Mouse (Mus musculus) embryonic facial prominence, embryonic 14.5 days (tissue): ENCODE measurements at regions not wholly inside any gene's neighbourhood (a gene's known extent, or its start where the extent isn't known, plus 50 kb on each side); places are given as distances from the start of the nearest gene placed in this dataset.

Experiments used
- ATAC-seq: fragments of 200-750 bp; cut with Nextera tagmentation; 2 replicates; pipeline ENCODE4 v1.8.0; 2017; ENCODE audit warnings: low read depth, moderate number of reproducible peaks, moderate TSS enrichment
- DNase-seq: peaks from one replicate; pipeline ENCODE4 v3.0.0-alpha.2; 2015; ENCODE audit warnings: low spot score
- H3K27ac ChIP-seq: fragments of 300-500 bp; sonication (generic); replicated peaks from 2 replicates; pipeline ENCODE4 v1.5.1; 2014; ENCODE audit warnings: low read depth, mild to moderate bottlenecking, low read length, moderate library complexity
- H3K27me3 ChIP-seq: fragments of 300-500 bp; sonication (generic); replicated peaks from 2 replicates; pipeline ENCODE4 v1.6.1; 2014; ENCODE audit warnings: low read length; ENCODE audit not compliant: control insufficient read depth, insufficient read depth
- H3K36me3 ChIP-seq: fragments of 300-500 bp; sonication (generic); 2 replicates; pipeline ENCODE4 v1.6.1; 2014; ENCODE audit warnings: low read length, mixed read lengths; ENCODE audit not compliant: control insufficient read depth, insufficient read depth
- H3K4me1 ChIP-seq: fragments of 300-500 bp; sonication (generic); 2 replicates; pipeline ENCODE4 v1.6.1; 2014; ENCODE audit warnings: antibody characterized with exemption, low read length; ENCODE audit not compliant: control insufficient read depth, insufficient read depth
- H3K4me2 ChIP-seq: fragments of 300-500 bp; sonication (generic); 2 replicates; pipeline ENCODE4 v1.6.1; 2014; ENCODE audit warnings: low read depth, mild to moderate bottlenecking, low read length, moderate library complexity, mixed read lengths
- H3K4me3 ChIP-seq: fragments of 300-500 bp; sonication (generic); 2 replicates; pipeline ENCODE4 v1.5.1; 2014; ENCODE audit warnings: low read depth, mild to moderate bottlenecking, low read length
- H3K9ac ChIP-seq: fragments of 300-500 bp; sonication (generic); 2 replicates; pipeline ENCODE4 v1.6.1; 2014; ENCODE audit warnings: low read depth, mild to moderate bottlenecking, low read length, moderate library complexity, mixed read lengths
- H3K9me3 ChIP-seq: fragments of 300-500 bp; sonication (generic); 2 replicates; pipeline ENCODE4 v1.6.1; 2016; ENCODE audit warnings: low read length; ENCODE audit not compliant: control insufficient read depth
- WGBS: fragments of 180-500 bp; shearing (Covaris S2); extraction: QIAGEN DNeasy Blood & Tissue Kit; methylation state at CpG from one replicate; pipeline ENCODE4 v1.1.7; 2014; 5-methylcytosine and 5-hydroxymethylcytosine counted together

DNA sequence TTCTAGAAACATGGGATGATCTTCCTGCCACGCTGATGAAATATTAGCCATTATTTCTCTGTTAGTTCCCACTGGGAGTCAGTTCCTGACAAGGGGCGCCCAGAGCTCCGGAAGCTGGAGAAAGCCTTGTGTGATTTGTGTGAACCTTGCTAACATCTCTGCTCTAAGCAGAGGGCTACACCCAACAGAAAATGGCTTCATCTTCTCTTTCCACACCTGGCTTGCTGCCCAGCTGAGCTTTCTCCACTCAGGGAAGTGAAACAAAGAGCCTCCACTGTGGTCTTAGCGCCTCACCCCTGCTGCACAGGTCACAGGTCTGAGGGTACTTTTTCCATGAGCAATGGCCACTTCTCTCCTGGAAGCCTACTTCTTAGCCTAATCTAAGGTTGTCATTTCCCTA lies 285.2 kb downstream of the Rps24 start:
- Histone ChIP-seq H3K9ac (no peak overlapping the region), H3K4me2 (no peak overlapping the region), H3K9me3 (no peaks in the 10 kb centered on the region), H3K4me1 (peaks cover 31% of the 10 kb centered on the region), H3K36me3 (no peaks in the 10 kb centered on the region), H3K27me3 (no peaks in the 10 kb centered on the region), H3K27ac (no peak overlapping the region), H3K4me3 (no peak overlapping the region)
- DNase-seq (peak; percentile 22), ATAC-seq (no peak)
- WGBS = 72% methylated on average over 4 of the region's 4 CpGs

DNA sequence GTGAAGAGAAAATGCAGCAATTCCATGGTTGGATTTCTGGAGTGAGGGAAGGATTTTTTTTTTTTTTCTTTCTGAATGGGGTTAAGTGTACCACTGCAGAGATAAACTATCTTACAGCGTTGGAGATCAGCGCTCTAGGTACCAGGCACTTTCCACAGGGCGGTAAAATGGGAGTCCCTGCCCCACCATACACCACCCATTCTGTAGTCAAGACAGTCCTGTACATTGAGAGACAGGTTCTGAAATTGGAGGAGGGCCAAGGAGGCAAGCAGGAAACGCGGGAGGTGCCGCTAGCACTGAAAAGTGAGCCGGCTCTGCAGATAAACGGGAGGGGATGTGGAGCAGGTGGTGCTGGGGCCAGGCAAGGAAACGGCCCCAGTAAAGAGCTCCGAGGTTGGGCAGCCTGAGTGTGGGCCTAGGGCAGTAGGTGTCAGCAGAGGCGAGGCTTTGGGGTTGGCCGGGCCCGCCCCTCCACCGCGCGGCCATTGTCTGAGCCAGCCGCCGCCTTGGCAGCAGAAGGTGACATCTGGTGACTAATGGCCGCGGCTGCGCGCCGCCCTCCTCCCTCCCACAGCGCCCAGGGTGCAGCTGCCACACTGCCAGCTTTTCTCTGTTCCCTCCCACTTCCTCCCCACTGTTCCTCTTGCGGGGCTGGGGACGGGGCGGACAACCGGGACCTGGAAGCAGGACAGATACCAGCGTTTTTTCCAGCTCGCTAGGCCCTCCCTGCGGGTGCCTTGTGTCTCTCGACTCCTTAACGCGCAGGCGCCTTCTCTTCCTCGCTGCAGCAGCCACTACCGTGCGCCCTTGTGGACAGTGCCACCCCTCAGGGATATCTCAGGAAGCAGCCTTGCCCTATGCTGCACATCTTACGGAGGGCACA lies 292.1 kb downstream of the Rps24 start:
- no peaks in the 10 kb centered on the region for H3K27me3 ChIP-seq
- H3K9ac ChIP-seq = peak overlapping the region; percentile 66
- DNase-seq (peak; percentile 94), ATAC-seq (peak; percentile 96)
- 2% methylated on average over 22 of the region's 39 CpGs for WGBS
- H3K36me3 ChIP-seq = no peaks in the 10 kb centered on the region
- peak overlapping the region; percentile 40 for H3K4me3 ChIP-seq
- peaks cover 13% of the 10 kb centered on the region for H3K4me1 ChIP-seq
- peak overlapping the region; percentile 67 for H3K4me2 ChIP-seq
- H3K9me3 ChIP-seq = no peaks in the 10 kb centered on the region
- H3K27ac ChIP-seq = peak overlapping the region; percentile 87

DNA sequence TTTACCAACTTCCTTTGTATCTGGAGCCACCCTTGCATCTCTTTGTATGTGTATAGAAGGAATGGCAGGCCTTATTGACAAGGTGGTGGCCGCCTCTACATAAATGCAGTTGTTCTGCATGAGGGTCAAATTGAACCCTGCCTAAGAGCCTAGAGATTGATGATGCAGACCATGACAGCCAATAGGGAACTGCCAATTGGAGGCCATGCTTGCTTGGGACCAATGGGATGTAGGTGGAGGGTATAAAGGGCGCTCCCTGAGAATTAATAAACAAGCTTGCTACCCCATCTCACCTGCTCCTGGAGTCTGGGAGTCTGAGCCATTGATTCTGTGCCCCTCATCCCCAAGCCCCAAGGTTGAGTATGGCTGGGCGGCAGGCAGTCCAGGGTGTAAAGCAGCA lies 294.7 kb downstream of the Rps24 start:
- Histone ChIP-seq H3K27me3 (no peaks in the 10 kb centered on the region), H3K9me3 (no peaks in the 10 kb centered on the region), H3K4me3 (no peak overlapping the region), H3K4me1 (peaks cover 28% of the 10 kb centered on the region), H3K9ac (no peak overlapping the region), H3K27ac (no peak overlapping the region), H3K4me2 (no peak overlapping the region), H3K36me3 (no peaks in the 10 kb centered on the region)
- 91% methylated on average over 3 of the region's 3 CpGs for whole genome bisulfite sequencing
- ATAC-seq (no peak), DNase-seq (no peak)

DNA sequence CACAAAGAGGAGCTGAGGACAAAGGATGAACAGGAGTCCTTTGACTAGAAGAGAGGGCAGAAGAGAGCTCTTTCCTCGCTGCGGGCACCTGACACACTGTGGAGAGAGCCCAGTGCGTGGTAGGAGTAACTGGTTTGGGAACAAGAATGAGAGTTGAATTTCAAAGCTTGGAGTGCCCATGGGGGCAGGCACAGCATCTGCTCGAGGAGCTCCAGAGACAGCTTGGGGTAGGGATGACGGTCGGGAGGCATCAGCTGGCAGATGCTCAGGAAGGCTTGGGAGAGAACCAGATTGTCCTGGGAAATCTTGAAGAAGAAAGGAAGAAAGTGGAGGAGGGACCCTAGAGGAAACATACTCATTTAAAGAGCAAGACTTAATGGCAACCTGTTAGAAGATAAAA lies 297.0 kb downstream of the Rps24 start:
- H3K36me3 ChIP-seq = no peaks in the 10 kb centered on the region
- H3K4me2 ChIP-seq = no peak overlapping the region
- no peaks in the 10 kb centered on the region for H3K9me3 ChIP-seq
- ATAC-seq (no peak; the same call in 1 of the 2 replicates), DNase-seq (peak; percentile 20)
- H3K27ac ChIP-seq = no peak overlapping the region
- no peaks in the 10 kb centered on the region for H3K27me3 ChIP-seq
- H3K4me3 ChIP-seq = no peak overlapping the region
- H3K4me1 ChIP-seq = peaks cover 23% of the 10 kb centered on the region
- no peak overlapping the region for H3K9ac ChIP-seq
- WGBS = 64% methylated on average over 6 of the region's 6 CpGs

DNA sequence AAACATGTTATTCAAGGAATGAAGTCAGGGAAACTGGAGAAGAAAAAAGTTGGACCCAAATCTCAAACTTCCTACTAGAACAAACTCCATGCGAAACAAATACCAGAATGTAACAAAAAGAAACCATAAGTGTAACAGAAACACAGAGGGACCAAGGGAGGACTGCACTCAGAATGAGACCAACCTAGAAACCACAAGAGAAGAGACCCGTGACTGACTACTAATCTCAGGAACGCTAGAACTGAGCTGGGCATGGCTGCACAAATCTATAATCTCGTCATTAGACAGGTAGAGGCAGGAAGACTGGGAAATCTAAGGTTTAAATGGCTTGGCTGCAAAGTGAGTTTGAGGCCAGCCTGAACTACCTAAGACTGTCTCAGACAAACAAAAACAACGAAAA lies 298.5 kb downstream of the Rps24 start:
- H3K4me1 ChIP-seq = peaks cover 15% of the 10 kb centered on the region; the same call in 1 of the 2 replicates
- no peak overlapping the region for H3K9ac ChIP-seq
- WGBS = 61% methylated on average over 5 of the region's 5 CpGs
- ATAC-seq (no peak), DNase-seq (peak; percentile 16)
- H3K4me2 ChIP-seq = no peak overlapping the region
- no peak overlapping the region for H3K4me3 ChIP-seq
- peak overlapping the region; percentile 48; the same call in 1 of the 2 replicates for H3K27ac ChIP-seq
- H3K9me3 ChIP-seq = no peaks in the 10 kb centered on the region
- H3K27me3 ChIP-seq = no peaks in the 10 kb centered on the region
- no peaks in the 10 kb centered on the region for H3K36me3 ChIP-seq

DNA sequence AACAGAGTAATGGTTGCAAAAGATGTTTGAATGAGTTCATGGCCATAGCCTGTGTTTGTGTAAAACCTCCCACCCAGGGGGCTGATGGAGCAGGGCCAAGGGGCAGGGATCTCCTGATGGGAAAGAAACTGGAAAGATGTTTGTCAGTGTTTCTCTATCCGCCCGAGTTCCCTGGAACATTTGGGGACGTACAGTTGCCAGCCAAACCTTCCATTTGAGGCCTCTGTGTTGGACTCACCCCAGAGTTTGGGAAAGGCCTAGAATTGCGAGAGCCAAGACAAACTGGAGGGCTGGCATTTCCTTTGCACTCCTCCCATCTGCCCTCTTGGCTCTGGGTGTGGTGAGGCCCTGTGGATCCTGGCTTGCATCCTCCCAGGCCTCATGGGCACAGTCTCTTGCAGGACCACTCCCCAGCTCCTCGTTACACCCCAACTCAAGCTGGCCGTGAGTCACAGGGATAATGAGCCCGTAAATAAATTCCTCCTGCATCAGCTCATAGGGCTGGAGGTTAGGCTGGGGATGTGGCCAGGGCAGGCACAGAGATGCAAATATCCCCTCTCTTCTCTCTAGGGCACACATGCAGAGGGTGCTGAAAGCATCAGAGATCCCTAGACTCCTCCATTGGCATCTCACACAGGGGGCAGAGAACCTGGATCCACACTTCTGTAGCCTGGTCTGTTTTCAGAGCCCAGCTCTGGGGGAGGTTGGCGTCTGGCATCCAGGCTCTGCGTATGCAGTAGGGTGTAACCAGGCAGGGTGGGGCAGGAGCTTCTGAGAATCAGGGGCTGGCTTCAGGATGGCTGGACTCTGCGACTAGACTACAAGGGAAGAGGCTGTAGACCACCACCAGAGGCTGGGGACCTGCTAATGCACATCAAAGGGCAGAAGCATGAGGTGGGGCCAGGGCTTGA lies 306.7 kb downstream of the Rps24 start:
- 48% methylated on average over 10 of the region's 10 CpGs for WGBS
- Histone ChIP-seq H3K4me3 (no peak overlapping the region), H3K4me2 (no peak overlapping the region), H3K9me3 (no peaks in the 10 kb centered on the region), H3K27me3 (no peaks in the 10 kb centered on the region), H3K9ac (no peak overlapping the region), H3K4me1 (peaks cover 17% of the 10 kb centered on the region), H3K36me3 (no peaks in the 10 kb centered on the region), H3K27ac (peak overlapping the region; percentile 77)
- peak; percentile 84 for DNase-seq
- peak; percentile 65 for ATAC-seq

DNA sequence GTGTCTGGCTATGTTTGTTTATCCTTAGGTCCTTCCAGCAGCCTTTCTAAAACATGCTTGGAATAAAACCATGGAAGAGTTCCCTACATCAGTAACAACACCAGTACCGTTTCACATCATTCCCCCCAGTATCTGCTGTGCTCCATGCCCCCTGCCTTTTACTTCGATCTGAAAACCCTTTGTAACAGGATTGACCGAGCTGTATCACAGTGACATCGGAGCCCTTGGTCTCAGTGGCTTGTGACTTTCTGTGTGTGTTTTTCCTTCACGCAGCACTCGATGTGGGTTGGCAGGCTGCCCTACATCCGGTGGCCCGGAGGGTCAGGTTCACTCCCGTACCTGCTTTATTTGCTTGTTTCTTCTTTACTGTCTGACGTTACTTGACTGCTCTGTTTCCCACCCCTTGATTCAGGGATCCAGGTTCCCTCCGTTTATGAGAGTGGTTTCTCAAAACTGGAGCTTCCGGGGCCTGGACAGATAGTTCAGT lies 307.5 kb downstream of the Rps24 start:
- no peaks in the 10 kb centered on the region for H3K9me3 ChIP-seq
- H3K27ac ChIP-seq = peak overlapping the region; percentile 77
- H3K4me1 ChIP-seq = peaks cover 17% of the 10 kb centered on the region
- 73% methylated on average over 12 of the region's 12 CpGs for WGBS
- H3K4me2 ChIP-seq = no peak overlapping the region
- no peak overlapping the region for H3K9ac ChIP-seq
- no peak overlapping the region for H3K4me3 ChIP-seq
- H3K27me3 ChIP-seq = no peaks in the 10 kb centered on the region
- ATAC-seq (no peak), DNase-seq (no peak)
- no peaks in the 10 kb centered on the region for H3K36me3 ChIP-seq

DNA sequence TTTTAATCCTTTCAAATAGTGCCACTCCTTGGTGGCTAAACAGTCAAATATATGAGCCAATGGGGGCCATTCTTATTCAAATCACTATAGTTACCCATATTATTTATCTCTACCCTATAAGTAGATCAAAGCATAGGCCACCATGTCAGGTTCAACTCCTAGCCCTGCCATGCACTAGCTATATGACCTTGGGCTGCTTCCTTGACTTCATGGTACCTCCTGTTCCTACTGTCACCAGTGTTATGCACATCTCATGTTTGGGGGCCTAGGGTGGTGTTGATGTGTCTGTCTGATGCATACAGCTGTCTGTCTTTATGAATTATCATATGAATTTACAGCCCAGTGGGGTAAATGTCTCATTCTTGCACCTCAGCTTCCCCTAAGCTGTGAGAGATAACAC lies 310.6 kb downstream of the Rps24 start:
- no peak overlapping the region for H3K27ac ChIP-seq
- H3K4me3 ChIP-seq = no peak overlapping the region
- DNase-seq (no peak), ATAC-seq (no peak)
- H3K9me3 ChIP-seq = no peaks in the 10 kb centered on the region
- no peaks in the 10 kb centered on the region for H3K27me3 ChIP-seq
- H3K36me3 ChIP-seq = no peaks in the 10 kb centered on the region
- H3K4me1 ChIP-seq = peaks cover 17% of the 10 kb centered on the region
- no peak overlapping the region for H3K4me2 ChIP-seq
- H3K9ac ChIP-seq = no peak overlapping the region
